Mouse (Mus musculus): ENCODE measurements around the gene Slc24a5. TPM values are rescaled to one million over a fixed set of nuclear protein-coding genes. Genes with fewer than 3 reads are reported as not detected.
A peak's percentile ranks its signal among the peaks of the same experiment; 100 is the strongest.

The Slc24a5 gene
- polyA plus RNA-seq, 1 experiment: 0.15 TPM

DNA sequence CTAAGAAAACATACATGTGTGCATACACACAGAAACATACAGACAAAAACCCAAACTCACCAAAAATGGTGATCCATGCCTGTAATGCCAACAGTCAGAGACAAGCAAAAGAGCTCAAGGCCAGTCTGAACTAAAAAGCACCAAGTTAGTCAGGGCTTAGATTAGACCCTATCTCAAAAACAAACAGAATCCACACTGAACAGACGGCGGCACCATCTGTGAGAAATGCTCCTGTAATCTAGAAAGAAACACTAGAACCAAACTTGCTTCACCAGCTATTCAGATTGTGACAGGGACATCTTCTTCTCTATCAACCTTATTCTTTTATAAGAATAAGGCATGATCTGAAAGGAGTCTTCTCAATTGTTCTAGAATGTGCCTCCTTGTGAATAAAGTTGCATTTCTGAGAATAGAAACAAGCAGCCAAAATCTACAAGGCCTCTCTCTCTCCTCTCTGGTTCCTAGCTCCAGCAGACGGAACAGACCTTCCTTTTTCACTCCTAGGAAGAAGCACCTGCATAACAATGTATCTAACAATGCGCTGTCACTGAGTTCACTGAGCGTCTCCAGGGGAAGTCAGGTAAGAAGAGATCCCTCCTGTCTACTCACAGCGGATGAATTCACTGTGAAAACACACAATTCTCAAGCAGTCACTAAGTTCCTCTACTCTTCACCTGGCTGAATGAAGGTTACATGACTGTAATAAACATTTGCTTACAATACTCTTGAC, 51.6 kb downstream of the Slc24a5 start:
- no peak for DNase-seq (ENCODE audit: low spot score)

DNA sequence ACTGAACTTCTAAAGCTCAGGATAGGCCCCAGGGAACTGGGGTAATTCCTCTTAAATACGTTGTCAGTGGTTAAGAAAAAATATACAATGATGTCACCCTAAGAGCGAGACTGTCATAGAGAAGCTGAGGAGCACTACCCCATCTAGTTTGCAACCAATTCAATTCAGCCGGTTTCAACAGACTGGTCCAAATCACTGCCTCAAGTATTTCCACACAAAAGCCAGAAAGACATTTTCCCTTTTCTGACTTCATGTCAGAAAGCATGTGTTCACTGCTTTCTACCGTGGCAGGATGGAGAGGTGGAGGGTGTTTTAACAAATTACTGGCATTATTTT, 54.3 kb downstream of the Slc24a5 start:
- DNase-seq (ENCODE audit: low spot score): no peak

DNA sequence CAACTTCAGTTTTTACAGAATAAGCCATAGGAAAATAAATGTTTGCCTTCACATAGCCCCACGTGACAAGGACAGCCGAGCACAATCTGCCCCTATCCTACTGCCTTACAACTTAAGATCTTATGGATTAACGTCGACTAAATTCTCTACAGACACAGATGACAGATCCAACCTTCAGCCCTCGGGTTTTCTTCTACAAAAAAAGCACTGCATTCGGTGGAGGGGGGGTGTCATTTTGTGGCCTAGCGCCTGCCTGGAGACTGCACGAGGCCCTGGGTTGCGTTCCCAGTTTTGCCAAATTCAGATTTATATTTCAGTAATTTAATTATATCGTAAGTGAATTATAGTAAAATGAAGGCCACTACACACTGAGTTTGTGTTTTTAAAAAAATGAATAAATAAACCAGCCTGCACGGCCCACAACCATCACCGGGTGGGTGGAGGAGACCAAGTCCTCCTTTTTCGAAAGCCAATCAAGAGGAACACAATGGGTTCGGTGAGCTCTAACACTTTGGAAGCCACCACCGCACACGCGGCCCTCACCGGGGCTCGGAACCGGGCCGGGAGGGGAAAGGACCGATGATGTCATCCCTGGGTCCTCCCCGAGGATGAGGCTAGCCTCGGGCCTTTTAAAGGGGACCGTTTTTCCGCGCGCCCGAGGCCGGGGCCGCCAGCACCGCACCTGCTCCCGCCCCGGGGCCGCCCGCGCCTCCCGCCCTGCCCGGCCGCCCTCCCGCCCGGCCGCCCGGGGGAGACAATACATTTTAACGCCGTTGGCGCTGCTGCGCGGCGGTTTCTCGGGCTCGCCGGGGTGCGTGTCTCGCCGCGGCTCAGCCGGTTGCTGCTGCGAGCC, 54.9 kb downstream of the Slc24a5 start:
- DNase-seq (ENCODE audit: low spot score): peak; percentile 56

DNA sequence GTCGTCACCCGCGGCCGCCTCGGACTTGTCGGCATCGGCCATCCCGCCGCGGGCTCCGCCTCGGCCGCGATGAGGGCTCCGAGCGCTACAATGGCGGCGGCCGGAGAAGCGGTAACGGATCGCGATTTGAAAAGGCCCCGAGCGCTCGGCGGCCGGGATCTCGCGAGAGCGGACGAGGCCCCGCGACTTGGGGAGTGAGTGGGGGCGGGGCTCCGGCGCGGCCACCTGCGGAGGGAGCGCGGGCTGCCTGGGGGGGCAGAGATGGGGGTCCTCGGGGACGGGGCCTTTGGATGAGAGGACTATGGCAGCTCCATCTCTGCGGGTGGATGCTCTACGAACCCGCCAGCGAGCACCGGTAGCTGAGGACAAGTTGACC, 55.5 kb downstream of the Slc24a5 start, which contains the start of gene Myef2:
Myef2 (minus strand) TSS at position 185 of the 376 bp plus-strand sequence.
- peak; percentile 75 for DNase-seq (ENCODE audit: low spot score)

DNA sequence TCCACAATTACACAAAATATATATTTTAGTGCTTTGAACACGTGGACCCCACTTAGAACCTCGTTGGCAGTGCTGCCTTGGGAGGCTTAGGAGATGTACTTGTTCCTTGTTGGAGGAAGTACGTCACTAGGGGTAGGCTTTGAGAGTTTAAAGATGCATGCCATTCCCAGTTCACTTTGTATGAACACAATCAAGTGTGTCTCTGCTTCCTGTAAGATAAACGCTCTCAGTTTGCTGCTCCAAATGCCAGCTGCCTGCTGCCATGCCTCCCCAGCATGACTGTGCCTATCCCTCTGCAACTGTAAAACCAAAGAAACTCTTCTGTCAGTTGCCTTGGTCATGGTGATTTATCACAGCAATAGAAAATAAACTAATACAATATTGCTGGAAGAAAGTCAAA, 57.9 kb downstream of the Slc24a5 start:
- DNase-seq (ENCODE audit: low spot score): no peak

DNA sequence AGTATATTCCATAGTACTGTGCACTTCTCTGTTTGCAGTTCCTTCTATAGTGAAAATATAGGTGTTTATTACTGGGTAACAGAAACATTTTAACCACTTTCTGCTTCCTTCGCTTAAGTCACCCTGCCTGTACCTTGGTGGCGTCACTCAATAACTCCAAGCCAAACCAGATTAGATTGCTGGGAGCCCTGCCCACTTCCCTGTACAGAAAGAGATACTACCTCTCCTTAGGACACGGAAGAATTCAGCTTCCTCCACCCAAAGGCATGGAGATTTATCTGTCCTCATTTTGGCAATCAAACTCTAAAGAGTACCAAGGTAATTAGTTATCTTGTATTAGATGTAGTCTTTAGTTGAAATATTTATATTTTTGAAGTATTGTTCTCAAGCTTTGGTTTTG, 58.9 kb downstream of the Slc24a5 start:
- DNase-seq (ENCODE audit: low spot score): no peak

DNA sequence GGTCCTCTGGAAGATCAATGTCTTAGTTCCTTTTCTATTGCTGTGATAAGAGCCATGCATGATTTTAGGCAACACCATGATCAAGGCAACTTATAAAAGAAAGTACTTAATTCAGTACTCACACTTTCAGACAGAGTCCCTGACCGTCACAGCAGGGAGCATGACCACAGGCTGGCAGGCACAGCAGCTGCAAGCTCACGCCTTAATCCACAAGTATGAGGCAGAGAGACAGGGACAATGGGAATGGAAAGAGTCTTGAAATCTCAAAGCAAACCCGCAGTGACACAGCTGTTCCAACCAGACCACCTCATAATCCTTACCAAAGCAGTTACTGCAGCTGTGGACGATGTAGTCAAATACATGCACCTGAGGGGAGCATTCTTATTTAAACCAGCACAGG, 66.2 kb downstream of the Slc24a5 start:
- no peak for DNase-seq (ENCODE audit: low spot score)

DNA sequence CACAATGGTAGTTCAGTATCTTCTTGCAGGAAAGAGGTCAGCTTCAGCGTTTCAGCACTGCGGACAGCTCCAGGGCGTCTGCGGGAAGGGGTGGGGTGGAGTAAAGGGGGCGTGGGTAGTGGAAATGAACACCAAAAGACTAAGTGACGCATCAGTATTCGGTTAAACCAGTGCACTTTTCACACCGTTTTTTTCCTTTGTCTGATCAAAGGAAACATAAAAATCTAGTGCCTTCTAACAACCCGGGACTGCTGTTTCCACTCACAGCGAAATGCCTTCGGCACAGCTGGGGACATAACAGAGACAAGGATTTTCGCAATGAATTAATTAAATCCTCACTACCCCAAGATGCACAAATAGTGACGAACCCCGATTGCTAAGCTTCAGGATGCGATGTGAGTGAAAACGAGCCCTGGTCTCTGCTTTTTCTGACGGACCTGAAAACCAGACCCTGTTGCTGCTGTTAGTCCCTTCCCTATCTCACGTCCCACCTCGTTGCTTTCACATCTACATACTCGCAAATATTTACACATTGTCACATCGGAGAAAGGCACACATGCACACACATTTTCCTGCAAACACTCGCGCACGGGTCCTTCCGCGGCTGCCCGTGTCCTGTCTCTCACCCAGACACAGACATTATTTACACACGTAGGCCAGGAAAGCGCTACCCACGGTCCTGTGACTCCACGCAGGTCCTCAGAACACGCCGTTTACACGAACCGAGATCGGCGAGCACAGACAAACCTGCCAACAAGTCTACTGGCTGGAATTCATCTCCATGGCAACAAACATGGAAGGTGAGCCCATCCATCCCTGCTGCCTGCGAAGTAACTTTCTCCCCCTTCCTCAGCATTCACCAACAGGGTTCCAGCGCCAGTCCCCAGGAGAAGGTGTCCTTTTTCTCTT, 68.2 kb downstream of the Slc24a5 start, which contains the start of gene Ctxn2:
Ctxn2 (plus strand) TSS at position 790 of the 909 bp plus-strand sequence.
- DNase-seq (ENCODE audit: low spot score): peak; percentile 35

DNA sequence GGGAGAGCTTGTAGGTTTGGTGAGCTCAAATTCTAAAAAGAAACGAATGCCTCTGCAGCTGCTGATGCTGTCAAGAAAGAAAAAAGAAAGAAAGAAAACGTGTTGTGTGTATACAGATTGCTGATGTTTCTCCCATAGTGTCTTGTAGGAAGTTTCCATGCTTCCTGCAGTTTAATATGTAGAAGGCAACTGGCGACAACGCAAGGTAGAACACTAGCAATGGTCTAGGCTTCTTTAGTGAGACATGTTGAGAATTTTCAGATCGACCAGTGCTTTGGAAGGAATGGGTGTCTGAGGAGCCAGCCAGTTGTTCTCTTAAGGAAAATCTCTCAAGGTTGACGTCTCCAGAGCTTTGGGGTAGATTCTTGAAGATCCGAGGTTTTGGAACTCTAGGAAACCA, 68.9 kb downstream of the Slc24a5 start:
- no peak for DNase-seq (ENCODE audit: low spot score)

Other genes starting within 250 kb of the Slc24a5 start
- 19.6 and 19.9 TPM in 2 replicates for gene Myef2, start 55.5 kb downstream of the Slc24a5 start, polyA plus RNA-seq (2012; rRNA removed)
- gene Ctxn2, start 68.6 kb downstream of the Slc24a5 start, polyA plus RNA-seq (2012; rRNA removed): not detected in 2 replicates
- gene Slc12a1, start 84.4 kb downstream of the Slc24a5 start, polyA plus RNA-seq (2012; rRNA removed): not detected in 2 replicates
- gene Dut, start 179.1 kb downstream of the Slc24a5 start, polyA plus RNA-seq (2012; rRNA removed): 17.9 and 22.2 TPM in 2 replicates